Mouse (Mus musculus) heart, adult 2 months (tissue): ENCODE measurements at regions not wholly inside any gene's neighbourhood (a gene's known extent, or its start where the extent isn't known, plus 50 kb on each side); places are given as distances from the start of the nearest gene placed in this dataset.

ENCODE experiments used
- DNase-seq, 2 experiments: peaks; one replicate each; pipeline ENCODE4 v3.0.0; 2021
- H3K27ac ChIP-seq: fragments of 200-600 bp; 2 replicates; pipeline ENCODE4 v1.8.1; 2022
- H3K27me3 ChIP-seq: fragments of 200-500 bp; 2 replicates; pipeline ENCODE4 v1.6.1; 2012; ENCODE audit warnings: mild to moderate bottlenecking, low read length, inconsistent platforms, mixed read lengths; ENCODE audit not compliant: control insufficient read depth, insufficient read depth
- H3K36me3 ChIP-seq: fragments of 200-500 bp; 2 replicates; pipeline ENCODE4 v1.6.1; 2012; ENCODE audit warnings: low read length, inconsistent platforms; ENCODE audit not compliant: control insufficient read depth, insufficient read depth
- H3K4me1 ChIP-seq: fragments of 200-500 bp; 2 replicates; pipeline ENCODE4 v1.6.1; 2011; ENCODE audit warnings: low read length; ENCODE audit not compliant: control insufficient read depth, insufficient read depth
- H3K4me3 ChIP-seq: fragments of 200-600 bp; 2 replicates; pipeline ENCODE4 v1.8.1; 2022
- H3K79me2 ChIP-seq: fragments of 200-500 bp; replicated peaks from 2 replicates; pipeline ENCODE4 v1.6.1; 2012; ENCODE audit warnings: mild to moderate bottlenecking, inconsistent platforms, low read length, moderate library complexity, mixed read lengths; ENCODE audit not compliant: control insufficient read depth, insufficient read depth
- H3K9ac ChIP-seq: fragments of 200-500 bp; 2 replicates; pipeline ENCODE4 v1.6.1; 2012; ENCODE audit warnings: low read depth, mild to moderate bottlenecking, control low read depth, inconsistent platforms, low read length, mixed read lengths
- CTCF ChIP-seq: fragments of 200-600 bp; IDR thresholded peaks from 2 replicates; pipeline ENCODE4 v1.8.1; 2022; ENCODE audit warnings: antibody characterized with exemption, mild to moderate bottlenecking, moderate library complexity
- EP300 ChIP-seq: fragments of 200-500 bp; IDR thresholded peaks from 2 replicates; pipeline ENCODE4 v1.6.1; 2011; ENCODE audit warnings: low read depth, low read length, control low read depth; ENCODE audit not compliant: insufficient read depth
- POLR2A ChIP-seq: fragments of 200-500 bp; IDR thresholded peaks from 2 replicates; pipeline ENCODE4 v1.6.1; 2011; ENCODE audit warnings: mild to moderate bottlenecking, low read depth, low read length, control low read depth; ENCODE audit not compliant: insufficient read depth
- WGBS: fragments of 180-500 bp; shearing (Covaris S2); methylation state at CpG from one replicate; pipeline ENCODE4 v1.1.7; 2018; 5-methylcytosine and 5-hydroxymethylcytosine counted together
- intact Hi-C: fragments of 180-260 bp; cut with DNase I; formaldehyde crosslinking; loops from one replicate; pipeline ENCODE4 v1.15.1; 2025

DNA sequence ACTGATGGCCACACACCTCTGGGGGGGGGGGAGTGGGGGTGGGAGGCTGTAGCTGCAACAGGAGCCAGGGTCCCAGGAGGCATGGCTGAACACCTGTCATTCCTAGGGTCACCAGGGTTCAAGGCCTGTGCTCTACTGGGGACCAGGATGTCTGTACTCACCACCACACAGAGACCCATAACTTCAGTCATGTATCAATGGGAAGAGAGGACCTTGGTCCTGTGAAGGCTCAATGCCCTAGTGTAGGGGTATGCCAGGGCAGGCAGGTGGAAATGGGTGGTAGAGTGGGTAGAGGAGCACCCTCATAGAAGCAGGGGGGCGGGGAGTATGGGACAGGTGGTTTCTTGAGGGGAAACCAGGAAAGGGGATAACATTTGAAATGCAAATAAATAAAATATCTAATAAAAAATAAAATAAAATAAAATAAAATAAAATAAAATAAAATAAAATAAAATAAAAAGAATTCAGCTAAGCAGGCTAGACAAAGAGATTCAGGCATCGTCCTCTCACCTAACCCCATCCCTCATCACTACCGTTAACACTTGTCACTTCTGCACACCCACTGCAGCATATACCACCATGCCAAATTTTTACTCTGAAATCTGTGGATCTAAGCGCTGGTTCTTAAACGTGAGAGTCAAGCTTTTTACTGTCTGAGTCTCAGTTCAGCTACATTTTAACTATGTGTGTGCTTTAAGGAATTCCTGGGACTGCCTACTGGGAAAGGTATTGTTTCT, 265.8 kb upstream of the Ptchd4 start:
- Histone ChIP-seq H3K27ac (no peak overlapping the region), H3K9ac (no peak overlapping the region), H3K36me3 (no peaks in the 10 kb centered on the region), H3K27me3 (no peaks in the 10 kb centered on the region), H3K4me1 (no peaks in the 10 kb centered on the region), H3K4me3 (no peak overlapping the region), H3K79me2 (no peaks in the 10 kb centered on the region)
- whole genome bisulfite sequencing, result 73% methylated on average over 5 of the region's 5 CpGs
- no peak for TF ChIP-seq CTCF
- no peak for TF ChIP-seq EP300
- TF ChIP-seq POLR2A, result no peak
- no peak for DNase-seq
- intact Hi-C loops, result no loop called here

DNA sequence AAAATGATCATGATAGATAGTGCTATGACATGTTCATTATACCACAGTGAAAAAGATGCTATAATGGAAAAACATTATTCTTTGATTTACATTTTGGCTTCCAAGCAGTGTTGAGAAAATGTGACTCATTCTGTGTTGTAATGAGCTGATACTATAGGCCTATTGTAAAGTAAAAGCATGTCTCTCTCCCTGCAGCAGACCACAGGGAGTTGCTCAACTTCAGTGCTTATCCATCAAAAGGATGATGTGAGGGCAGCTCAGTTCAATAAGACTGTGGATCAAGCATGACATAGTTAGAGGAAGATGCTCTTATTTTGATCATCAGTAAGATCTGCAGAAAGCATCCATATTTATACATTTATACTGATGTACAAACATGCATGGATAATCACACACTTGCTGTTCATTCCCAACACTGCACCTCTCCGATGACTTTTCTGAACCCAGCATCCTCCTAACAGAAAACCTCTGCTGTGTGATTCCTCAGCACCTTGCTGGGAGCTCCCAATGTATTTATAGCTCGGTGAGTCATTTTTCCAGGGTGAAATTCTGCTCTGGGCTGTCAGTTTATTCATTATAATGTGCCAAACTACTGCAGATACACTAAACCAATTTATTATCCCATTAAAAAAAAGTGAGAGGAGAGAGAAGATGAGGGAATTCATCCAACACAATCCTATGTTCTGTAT, 224.8 kb upstream of the Ptchd4 start:
- Histone ChIP-seq H3K79me2 (no peaks in the 10 kb centered on the region), H3K36me3 (no peaks in the 10 kb centered on the region), H3K27me3 (no peaks in the 10 kb centered on the region), H3K9ac (no peak overlapping the region), H3K27ac (no peak overlapping the region), H3K4me1 (no peaks in the 10 kb centered on the region), H3K4me3 (no peak overlapping the region)
- TF ChIP-seq POLR2A (no peak), CTCF (no peak), EP300 (no peak)
- 55% methylated on average over 2 of the region's 2 CpGs for WGBS
- intact Hi-C loops, result no loop called here
- no peak for DNase-seq

DNA sequence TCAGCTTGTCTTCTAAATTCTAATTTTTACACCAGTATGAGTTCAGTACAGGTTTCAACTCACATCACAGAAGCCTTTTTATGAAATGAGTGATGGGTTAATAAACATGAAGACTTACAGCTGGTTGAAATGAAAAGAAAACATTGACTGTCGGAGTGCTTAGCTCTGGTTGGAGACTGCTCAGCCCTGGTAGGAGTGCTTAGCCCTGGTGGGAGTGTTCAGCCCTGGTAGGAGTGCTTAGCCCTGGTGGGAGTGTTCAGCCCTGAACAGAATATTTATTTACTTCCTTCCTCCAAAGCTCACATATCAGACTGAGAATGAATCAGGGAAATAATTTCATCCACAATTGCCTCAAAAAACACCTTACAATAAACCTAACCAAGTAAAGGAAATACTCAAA, 202.1 kb upstream of the Ptchd4 start:
- no peak for DNase-seq
- Histone ChIP-seq H3K9ac (no peak overlapping the region), H3K27ac (no peak overlapping the region), H3K4me1 (no peaks in the 10 kb centered on the region), H3K4me3 (no peak overlapping the region), H3K27me3 (no peaks in the 10 kb centered on the region), H3K79me2 (no peaks in the 10 kb centered on the region), H3K36me3 (no peaks in the 10 kb centered on the region)
- 43% methylated on average over 1 of the region's 1 CpGs for WGBS
- intact Hi-C loops, result no loop called here
- TF ChIP-seq POLR2A, result no peak
- no peak for TF ChIP-seq CTCF
- TF ChIP-seq EP300, result no peak

- Histone ChIP-seq H3K27ac (no peak overlapping the region), H3K79me2 (no peaks in the 10 kb centered on the region), H3K4me3 (no peak overlapping the region), H3K27me3 (no peaks in the 10 kb centered on the region), H3K36me3 (no peaks in the 10 kb centered on the region), H3K9ac (no peak overlapping the region), H3K4me1 (no peaks in the 10 kb centered on the region)
- intact Hi-C loops, result no loop called here
- DNase-seq, result no peak
- 74% methylated on average over 1 of the region's 1 CpGs for WGBS
- no peak for TF ChIP-seq EP300
These were observed 195.0 kb upstream of the Ptchd4 start for GRCm38 (mm10) chr17:42120759-42121158.

DNA sequence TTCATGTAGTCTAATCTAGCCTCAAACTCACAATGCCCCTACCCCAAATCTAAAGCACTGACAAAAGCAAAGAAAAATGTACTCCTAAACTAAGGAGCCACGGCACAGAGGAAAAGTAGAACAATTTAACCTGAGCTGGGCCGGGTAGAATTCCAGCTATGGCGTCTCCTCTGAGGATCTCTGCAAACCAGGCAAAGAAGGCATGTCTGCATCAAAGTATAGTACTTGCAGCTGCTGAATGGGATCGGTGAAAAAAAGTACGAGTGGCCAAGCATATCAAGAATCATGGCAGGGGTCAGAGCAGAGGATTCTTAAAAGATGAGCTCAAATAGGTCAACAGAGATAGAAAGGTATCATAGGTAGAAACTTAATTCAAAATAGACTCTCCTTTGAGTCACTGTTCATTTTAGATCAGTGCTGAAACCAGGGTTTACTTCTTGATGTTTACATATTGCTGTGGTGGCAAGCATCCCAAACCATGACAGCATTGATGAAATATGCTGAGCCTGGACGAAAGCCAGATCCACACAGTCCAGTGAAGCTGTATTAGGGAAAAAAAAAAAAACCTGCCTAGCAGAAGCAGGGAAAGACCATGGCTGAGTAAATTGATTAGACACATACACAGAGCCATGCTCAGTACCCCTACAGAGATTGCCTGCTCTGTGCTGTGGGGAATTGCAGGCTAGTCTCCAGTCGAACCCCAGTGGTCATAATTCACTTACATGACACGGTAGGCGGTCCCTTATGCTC, 189.1 kb upstream of the Ptchd4 start:
- intact Hi-C loops, result no loop called here
- TF ChIP-seq POLR2A, result no peak
- H3K27ac ChIP-seq, result no peak overlapping the region
- no peaks in the 10 kb centered on the region for H3K79me2 ChIP-seq
- no peaks in the 10 kb centered on the region for H3K27me3 ChIP-seq
- peak in 1 of 2 experiments; percentile 6 for DNase-seq
- H3K9ac ChIP-seq, result no peak overlapping the region
- H3K4me3 ChIP-seq, result no peak overlapping the region
- H3K36me3 ChIP-seq, result no peaks in the 10 kb centered on the region
- WGBS, result 43% methylated on average over 9 of the region's 9 CpGs
- H3K4me1 ChIP-seq, result no peaks in the 10 kb centered on the region

GRCm38 (mm10) chr17:42169391-42170018, 146.2 kb upstream of the Ptchd4 start:
- H3K27me3 ChIP-seq, result no peaks in the 10 kb centered on the region
- H3K79me2 ChIP-seq, result no peaks in the 10 kb centered on the region
- no peak for DNase-seq
- no peaks in the 10 kb centered on the region for H3K4me1 ChIP-seq
- H3K36me3 ChIP-seq, result no peaks in the 10 kb centered on the region
- H3K9ac ChIP-seq, result no peak overlapping the region
- WGBS, result 85% methylated on average over 1 of the region's 1 CpGs
- no peak overlapping the region for H3K4me3 ChIP-seq
- intact Hi-C loops, result no loop called here
- TF ChIP-seq CTCF (no peak), POLR2A (no peak)
- no peak overlapping the region for H3K27ac ChIP-seq
